12 mouse cellular contexts compared by ENCODE assay signal in the genomic region with DNA sequence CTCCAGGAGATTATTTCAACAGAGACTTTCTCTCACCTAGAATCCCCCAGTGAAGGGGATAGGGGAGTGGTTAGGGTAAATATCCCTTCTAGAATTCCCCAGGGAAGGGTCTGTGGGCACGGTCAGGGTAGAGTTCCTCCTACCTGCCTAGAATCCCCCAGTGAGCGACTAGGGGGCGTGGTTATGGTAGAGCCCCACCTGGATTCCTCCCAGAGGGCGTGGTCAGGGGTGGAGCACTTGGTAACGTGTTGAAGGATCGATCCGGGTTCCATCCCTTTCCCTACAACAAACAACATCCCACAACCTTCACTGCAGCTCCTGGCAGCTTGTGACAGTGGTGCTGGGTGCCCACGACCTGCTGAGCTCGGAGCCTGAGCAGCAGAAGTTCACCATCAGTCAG. TPM values are rescaled to one million over a fixed set of nuclear protein-coding genes. Genes with fewer than 3 reads are reported as not detected.
DNase-seq lines count a peak whose midpoint lies in the region; ATAC-seq and TF ChIP-seq lines count a peak whose summit lies in the region.
"Had no signal": no experiment of that assay in that cellular context is flagged by ENCODE, and none has a peak within 500 bp of the region (broad histone marks: within the 10 kb centered on the region; RNA-seq: fewer than 3 reads in every experiment).

No protein-coding gene starts in this region.

- peaks cover 30% of the 10 kb centered on the region; the same call in 1 of the 2 replicates for H3K4me1 ChIP-seq in kidney, embryonic 14.5 days (ENCODE audit: control insufficient read depth, insufficient read depth, low read length)
- peaks cover 53% of the 10 kb centered on the region for H3K4me1 ChIP-seq in embryonic facial prominence, embryonic 10.5 days
- H3K4me1 ChIP-seq in liver, embryonic 14.5 days (replicated peaks; ENCODE audit: control insufficient read depth in 2 of 2, insufficient read depth in 2 of 2, low read length in 1 of 2) = peaks cover 6 to 23% of the 10 kb centered on the region in 2 experiments

- H3K9me3 ChIP-seq in kidney, embryonic 14.5 days (ENCODE audit: control insufficient read depth, low read length) = no peaks in the 10 kb centered on the region
- H3K9me3 ChIP-seq in embryonic facial prominence, embryonic 10.5 days = no peaks in the 10 kb centered on the region
- H3K9me3 ChIP-seq in liver, embryonic 14.5 days (ENCODE audit: control insufficient read depth, low read length) = no peaks in the 10 kb centered on the region
- H3K9me3 ChIP-seq: heart, embryonic 15.5 days had no signal

- no peak for TF ChIP-seq CTCF in liver, embryonic 14.5 days (IDR thresholded peaks at IDR 0.05; ENCODE audit: low read depth)
- TF ChIP-seq CTCF in left cerebral cortex, adult 2 months (IDR thresholded peaks at IDR 0.05) = no peak

- peak overlapping the region; percentile 15; the same call in 1 of the 2 replicates for H3K4me2 ChIP-seq in kidney, embryonic 14.5 days (replicated peaks; ENCODE audit: low read depth, low read length)
- peak overlapping the region; percentile 56 for H3K4me2 ChIP-seq in liver, embryonic 14.5 days (ENCODE audit: low read depth)

- WGBS in kidney, embryonic 14.5 days = 15% methylated on average over 9 of the region's 9 CpGs
- WGBS in embryonic facial prominence, embryonic 10.5 days = 13% methylated on average over 9 of the region's 9 CpGs
- WGBS in liver, embryonic 14.5 days (ENCODE audit: insufficient replicate concordance) = 8% methylated on average over 9 of the region's 9 CpGs

- H3K4me3 ChIP-seq in kidney, embryonic 14.5 days (ENCODE audit: low read length) = no peak overlapping the region
- H3K4me3 ChIP-seq in embryonic facial prominence, embryonic 10.5 days = 0 out of 2 replicates have a peak overlapping the region, but pooled peaks have one; percentile 5
- peak overlapping the region; percentile 7 to 28; a peak in 3 of 4 replicates for H3K4me3 ChIP-seq in liver, embryonic 14.5 days (ENCODE audit: insufficient read depth in 1 of 2, low read depth in 2 of 2, low read length in 2 of 2)
- no peak overlapping the region for H3K4me3 ChIP-seq in left cerebral cortex, adult 2 months
- H3K4me3 ChIP-seq: heart, embryonic 15.5 days had no signal

- H3K9ac ChIP-seq in kidney, embryonic 14.5 days (ENCODE audit: low read depth, low read length) = no peak overlapping the region
- H3K9ac ChIP-seq in liver, embryonic 14.5 days (replicated peaks) = no peak overlapping the region
- H3K9ac ChIP-seq: heart, embryonic 15.5 days had no signal

- no peak overlapping the region for H3K27ac ChIP-seq in kidney, embryonic 14.5 days (ENCODE audit: low read depth, low read length)
- no peak overlapping the region for H3K27ac ChIP-seq in embryonic facial prominence, embryonic 10.5 days (replicated peaks)
- H3K27ac ChIP-seq in liver, embryonic 14.5 days = no peak overlapping the region
- no peak overlapping the region for H3K27ac ChIP-seq in left cerebral cortex, adult 2 months
- H3K27ac ChIP-seq: heart, embryonic 15.5 days; macrophage had no signal

- no peak for TF ChIP-seq EP300 in liver, embryonic 14.5 days (IDR thresholded peaks at IDR 0.05; ENCODE audit: low read depth)

- no peaks in the 10 kb centered on the region for H3K36me3 ChIP-seq in kidney, embryonic 14.5 days (ENCODE audit: control insufficient read depth, insufficient read depth, low read length)
- H3K36me3 ChIP-seq in embryonic facial prominence, embryonic 10.5 days (replicated peaks) = no peaks in the 10 kb centered on the region
- H3K36me3 ChIP-seq in liver, embryonic 14.5 days (replicated peaks; ENCODE audit: control insufficient read depth, insufficient read depth, low read depth) = no peaks in the 10 kb centered on the region
- H3K36me3 ChIP-seq: heart, embryonic 15.5 days had no signal

- intact Hi-C loops in left cerebral cortex, adult 2 months (cut with DNase I) = loop anchor here (5.0 kb wide), 1 partner anchor 48 kb away; no protein-coding TSS in a partner anchor

- no peak for ATAC-seq in kidney, embryonic 14.5 days (ENCODE audit: low FRiP score, low TSS enrichment)
- peak; percentile 24; the same call in 1 of the 2 replicates for ATAC-seq in liver, embryonic 14.5 days (ENCODE audit: insufficient read depth)
- ATAC-seq: forebrain, embryonic 16.5 days had no signal

- DNase-seq in kidney, adult 11 months = no peak
- peak; percentile 36 to 40 for DNase-seq in B cell, adult 2 months
- DNase-seq in embryonic facial prominence, embryonic 10.5 days (ENCODE audit: low spot score) = no peak
- no peak for DNase-seq in liver, embryonic 14.5 days (ENCODE audit: low read depth in 3 of 3, low spot score in 3 of 3)
- DNase-seq in frontal cortex, postnatal 36 days (ENCODE audit: low spot score in 2 of 2) = no peak
- no peak for DNase-seq in thymus, postnatal 0 days (ENCODE audit: low spot score)
- no peak for DNase-seq in left cerebral cortex, adult 2 months (ENCODE audit: extremely low spot score in 1 of 2, low spot score in 2 of 2)

- no peaks in the 10 kb centered on the region for H3K27me3 ChIP-seq in kidney, embryonic 14.5 days (ENCODE audit: control insufficient read depth, insufficient read depth, low read length)
- H3K27me3 ChIP-seq in embryonic facial prominence, embryonic 10.5 days (replicated peaks; ENCODE audit: low read depth, poor library complexity, severe bottlenecking) = peaks cover 57% of the 10 kb centered on the region
- no peaks in the 10 kb centered on the region; the same call in 1 of the 2 replicates for H3K27me3 ChIP-seq in liver, embryonic 14.5 days (ENCODE audit: control insufficient read depth, insufficient read depth, low read length)

RNA-seq across cellular contexts. Expression of gene Elane, which starts 5.3 kb away (rescaled TPM):
- not detected in 2 replicates for polyA plus RNA-seq in kidney, embryonic 14.5 days (2014; fragmentation: Nextera tagmentation; extraction: Ambion mirVana)
- 0.20 TPM in 1 of 2 replicates, not detected in the other for polyA plus RNA-seq in embryonic facial prominence, embryonic 10.5 days (2016; fragmentation: Nextera tagmentation; extraction: Ambion mirVana)
- 52.2 and 61.9 TPM in 2 replicates for polyA plus RNA-seq in liver, embryonic 14.5 days (2012; rRNA removed)
- 116 and 151 TPM in 2 replicates for polyA plus RNA-seq in liver, embryonic 14.5 days (2014; fragmentation: Nextera tagmentation; extraction: Ambion mirVana)
- 0.30 and 0.74 TPM in 2 replicates for polyA plus RNA-seq in thymus, postnatal 0 days (2015; fragmentation: Nextera tagmentation; extraction: Ambion mirVana)
- total RNA-seq in left cerebral cortex, adult 2 months (2021) = not detected
- total RNA-seq: layer of hippocampus, postnatal 14 days had no signal
- polyA plus RNA-seq: forebrain, embryonic 16.5 days had no signal

RNA-seq across cellular contexts. Expression of gene Plppr3, which starts 6.3 kb away (rescaled TPM):
- 58.8 and 59.7 TPM in 2 replicates for polyA plus RNA-seq in kidney, embryonic 14.5 days (2014; fragmentation: Nextera tagmentation; extraction: Ambion mirVana)
- 123 and 139 TPM in 2 replicates for polyA plus RNA-seq in embryonic facial prominence, embryonic 10.5 days (2016; fragmentation: Nextera tagmentation; extraction: Ambion mirVana)
- 6.7 and 7.0 TPM in 2 replicates for polyA plus RNA-seq in liver, embryonic 14.5 days (2012; rRNA removed)
- polyA plus RNA-seq in liver, embryonic 14.5 days (2014; fragmentation: Nextera tagmentation; extraction: Ambion mirVana) = 2.8 and 3.0 TPM in 2 replicates
- polyA plus RNA-seq in thymus, postnatal 0 days (2015; fragmentation: Nextera tagmentation; extraction: Ambion mirVana) = 3.3 and 3.4 TPM in 2 replicates
- total RNA-seq in left cerebral cortex, adult 2 months (2021) = 10 to 100 TPM; 51.8 to 63.0 TPM

RNA-seq across cellular contexts. Expression of gene Prtn3, which starts 6.4 kb away (rescaled TPM):
- 9.6 and 11.1 TPM in 2 replicates for polyA plus RNA-seq in kidney, embryonic 14.5 days (2014; fragmentation: Nextera tagmentation; extraction: Ambion mirVana)
- 9.3 and 12.3 TPM in 2 replicates for polyA plus RNA-seq in embryonic facial prominence, embryonic 10.5 days (2016; fragmentation: Nextera tagmentation; extraction: Ambion mirVana)
- polyA plus RNA-seq in liver, embryonic 14.5 days (2012; rRNA removed) = 133 and 152 TPM in 2 replicates
- 86.8 and 132 TPM in 2 replicates for polyA plus RNA-seq in liver, embryonic 14.5 days (2014; fragmentation: Nextera tagmentation; extraction: Ambion mirVana)
- polyA plus RNA-seq in thymus, postnatal 0 days (2015; fragmentation: Nextera tagmentation; extraction: Ambion mirVana) = 1.7 TPM in 2 replicates
- 1 to 10 TPM; 1.7 to 2.6 TPM for total RNA-seq in left cerebral cortex, adult 2 months (2021)

RNA-seq across cellular contexts. Expression of gene Cfd, which starts 9.9 kb away (rescaled TPM):
- not detected in 2 replicates for polyA plus RNA-seq in kidney, embryonic 14.5 days (2014; fragmentation: Nextera tagmentation; extraction: Ambion mirVana)
- not detected in 2 replicates for polyA plus RNA-seq in embryonic facial prominence, embryonic 10.5 days (2016; fragmentation: Nextera tagmentation; extraction: Ambion mirVana)
- polyA plus RNA-seq in liver, embryonic 14.5 days (2012; rRNA removed) = 0.14 and 0.29 TPM in 2 replicates
- polyA plus RNA-seq in liver, embryonic 14.5 days (2014; fragmentation: Nextera tagmentation; extraction: Ambion mirVana) = not detected in 2 replicates
- 4.2 TPM in 1 of 2 replicates, not detected in the other for polyA plus RNA-seq in thymus, postnatal 0 days (2015; fragmentation: Nextera tagmentation; extraction: Ambion mirVana)
- not detected for total RNA-seq in left cerebral cortex, adult 2 months (2021)
- total RNA-seq: layer of hippocampus, postnatal 14 days had no signal
- polyA plus RNA-seq: forebrain, embryonic 16.5 days; heart, embryonic 15.5 days; macrophage had no signal

RNA-seq across cellular contexts. Expression of gene Ptbp1, which starts 26.5 kb away (rescaled TPM):
- 279 and 333 TPM in 2 replicates for polyA plus RNA-seq in kidney, embryonic 14.5 days (2014; fragmentation: Nextera tagmentation; extraction: Ambion mirVana)
- polyA plus RNA-seq in embryonic facial prominence, embryonic 10.5 days (2016; fragmentation: Nextera tagmentation; extraction: Ambion mirVana) = 406 and 416 TPM in 2 replicates
- polyA plus RNA-seq in liver, embryonic 14.5 days (2012; rRNA removed) = 118 and 126 TPM in 2 replicates
- 84.5 and 99.8 TPM in 2 replicates for polyA plus RNA-seq in liver, embryonic 14.5 days (2014; fragmentation: Nextera tagmentation; extraction: Ambion mirVana)
- 217 and 246 TPM in 2 replicates for polyA plus RNA-seq in thymus, postnatal 0 days (2015; fragmentation: Nextera tagmentation; extraction: Ambion mirVana)
- 10 to 100 TPM; 55.5 to 61.7 TPM for total RNA-seq in left cerebral cortex, adult 2 months (2021)

Comparison
In these comparisons a context has a peak if more than half of its experiments do, and no peak if none do; other contexts are left out.
1. H3K4me3 ChIP-seq: peak in embryonic facial prominence, embryonic 10.5 days (single experiment) and liver, embryonic 14.5 days (2 of 2); none in kidney, embryonic 14.5 days (single experiment) and left cerebral cortex, adult 2 months (single experiment).
2. DNase-seq: peak in B cell, adult 2 months (2 of 2); none in kidney, adult 11 months (single experiment), embryonic facial prominence, embryonic 10.5 days (single experiment), liver, embryonic 14.5 days (0 of 3), frontal cortex, postnatal 36 days (0 of 2), thymus, postnatal 0 days (single experiment) and left cerebral cortex, adult 2 months (0 of 2).
3. RNA of gene Elane, which starts 5.3 kb away (polyA plus RNA-seq): 52.2 to 151 TPM in liver, embryonic 14.5 days; 0.30 to 0.74 TPM in thymus, postnatal 0 days, 0.20 TPM in embryonic facial prominence, embryonic 10.5 days and not detected in kidney, embryonic 14.5 days; every median in the first group is over 10 times any median in the second.